Mouse (Mus musculus) frontal cortex, adult (tissue): ENCODE measurements around the gene Rab4a.
A peak's percentile ranks its signal among the peaks of the same experiment; 100 is the strongest.

ENCODE experiments used
- ATAC-seq: cut with Nextera tagmentation; 2 replicates; pipeline ENCODE4 v1.9.2; 2017; ENCODE audit warnings: mild to moderate bottlenecking, moderate library complexity, mixed read lengths; ENCODE audit not compliant: low TSS enrichment

Rab4a gene

DNA sequence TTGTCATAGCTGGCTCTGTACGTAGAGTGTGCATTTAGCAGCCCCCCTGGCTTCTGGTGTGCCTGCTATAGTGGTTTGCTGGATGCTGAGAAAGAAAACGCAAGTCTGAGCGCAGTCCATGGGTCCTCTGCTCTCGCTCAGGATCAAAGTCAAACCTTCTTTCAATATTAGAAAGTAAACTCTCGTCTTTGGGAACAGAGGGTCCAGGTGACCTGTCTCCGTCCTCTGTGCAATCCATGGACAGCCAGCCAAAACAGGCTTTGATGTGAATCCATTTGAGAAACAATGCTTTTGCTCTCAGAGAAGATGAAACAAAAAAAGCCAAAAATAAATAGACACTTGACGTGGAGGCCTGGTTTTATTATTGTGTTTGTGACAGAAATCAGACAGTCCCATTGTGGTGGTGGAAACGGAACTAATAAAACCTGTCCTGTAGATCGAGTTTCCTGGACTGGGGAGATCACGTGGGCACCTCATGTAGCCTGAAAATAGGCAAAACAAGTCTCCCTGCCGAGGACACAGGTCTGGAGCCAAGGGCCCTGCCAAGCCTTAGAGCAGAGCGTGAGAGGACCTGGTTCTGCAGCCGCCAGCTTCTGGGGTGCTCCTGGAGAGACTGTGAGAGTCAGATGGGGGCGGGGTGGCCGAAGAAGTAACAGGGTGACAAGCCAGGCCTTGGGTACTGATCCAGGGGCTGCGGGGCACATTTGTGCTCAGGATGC is 7.5 kb downstream of the Rab4a start:
- no peak for ATAC-seq

DNA sequence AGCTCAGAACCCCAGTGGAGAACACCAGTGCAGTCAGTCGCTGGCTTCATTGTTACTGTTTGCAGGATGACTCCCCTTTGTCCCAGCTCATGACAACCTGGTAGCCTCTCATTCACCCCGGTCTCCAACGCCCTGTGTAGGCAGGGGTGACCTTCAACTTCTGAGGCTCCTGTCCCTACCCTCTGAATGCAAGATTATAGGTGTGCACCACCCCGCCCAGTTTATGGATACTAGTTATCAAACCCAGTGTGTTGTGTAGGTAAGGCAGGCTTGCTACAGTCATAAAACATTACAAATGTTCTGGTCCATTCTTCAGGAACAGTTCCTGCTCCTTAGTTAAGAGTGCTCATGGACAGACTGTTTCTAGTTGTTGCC is 8.1 kb downstream of the Rab4a start:
- ATAC-seq, result no peak

DNA sequence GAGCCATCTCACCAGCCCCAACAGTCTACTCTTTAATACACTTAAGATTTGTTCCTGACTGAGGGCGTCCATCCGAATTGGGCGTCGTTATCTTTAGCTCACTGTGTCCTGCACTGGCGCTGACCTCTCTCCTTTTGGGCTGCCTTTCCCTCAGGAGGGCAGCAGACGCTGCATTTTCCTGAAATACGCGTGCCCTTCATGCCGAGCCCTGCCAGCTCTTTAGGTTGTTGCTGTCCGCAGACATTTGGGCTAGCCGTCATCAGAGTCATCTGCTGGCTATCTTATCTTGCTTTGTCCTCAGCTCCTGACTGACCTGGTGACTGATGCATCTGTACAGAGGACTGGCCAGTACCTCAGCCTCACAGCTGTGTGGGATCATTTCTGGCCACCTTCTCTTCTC is 9.5 kb downstream of the Rab4a start:
- no peak for ATAC-seq

DNA sequence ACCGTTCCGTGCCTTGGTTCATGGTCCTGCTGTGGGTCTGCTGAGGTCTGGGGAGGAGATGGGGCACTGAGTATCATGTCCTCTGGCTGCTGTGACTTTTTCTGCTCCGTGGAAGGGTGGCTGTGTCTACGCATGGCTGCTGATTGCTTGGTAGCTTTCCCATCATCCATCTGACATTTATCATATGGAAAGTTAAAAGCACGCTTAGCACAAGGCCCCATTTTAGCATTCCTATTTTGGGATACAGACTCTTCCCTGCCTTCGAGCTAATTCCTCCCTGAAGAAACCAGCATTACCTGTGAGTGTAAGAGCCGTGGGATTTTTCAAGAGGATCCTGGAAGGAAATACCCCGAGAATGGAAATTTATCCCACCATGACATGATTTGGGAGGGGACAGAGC is 11.2 kb downstream of the Rab4a start:
- ATAC-seq, result peak; percentile 72

DNA sequence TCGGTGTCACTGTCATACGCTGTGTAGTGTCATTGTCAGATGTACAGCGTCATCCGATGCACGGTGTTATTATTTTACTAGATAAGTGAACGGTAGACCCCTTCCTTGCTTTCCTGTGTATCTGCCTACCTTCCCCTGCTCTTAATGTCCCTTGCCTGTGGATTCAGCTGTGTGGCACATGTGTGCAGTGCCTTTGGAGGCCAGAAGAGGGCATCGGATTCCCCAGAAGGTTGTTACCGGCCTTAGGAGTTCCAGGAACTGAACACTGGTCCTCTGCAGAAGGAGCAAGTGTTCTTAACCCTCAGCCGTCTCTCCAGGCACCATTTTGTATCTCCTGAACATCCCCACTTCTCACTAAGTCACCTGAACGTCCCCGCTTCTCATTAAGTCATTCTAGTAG is 12.0 kb downstream of the Rab4a start:
- no peak for ATAC-seq

DNA sequence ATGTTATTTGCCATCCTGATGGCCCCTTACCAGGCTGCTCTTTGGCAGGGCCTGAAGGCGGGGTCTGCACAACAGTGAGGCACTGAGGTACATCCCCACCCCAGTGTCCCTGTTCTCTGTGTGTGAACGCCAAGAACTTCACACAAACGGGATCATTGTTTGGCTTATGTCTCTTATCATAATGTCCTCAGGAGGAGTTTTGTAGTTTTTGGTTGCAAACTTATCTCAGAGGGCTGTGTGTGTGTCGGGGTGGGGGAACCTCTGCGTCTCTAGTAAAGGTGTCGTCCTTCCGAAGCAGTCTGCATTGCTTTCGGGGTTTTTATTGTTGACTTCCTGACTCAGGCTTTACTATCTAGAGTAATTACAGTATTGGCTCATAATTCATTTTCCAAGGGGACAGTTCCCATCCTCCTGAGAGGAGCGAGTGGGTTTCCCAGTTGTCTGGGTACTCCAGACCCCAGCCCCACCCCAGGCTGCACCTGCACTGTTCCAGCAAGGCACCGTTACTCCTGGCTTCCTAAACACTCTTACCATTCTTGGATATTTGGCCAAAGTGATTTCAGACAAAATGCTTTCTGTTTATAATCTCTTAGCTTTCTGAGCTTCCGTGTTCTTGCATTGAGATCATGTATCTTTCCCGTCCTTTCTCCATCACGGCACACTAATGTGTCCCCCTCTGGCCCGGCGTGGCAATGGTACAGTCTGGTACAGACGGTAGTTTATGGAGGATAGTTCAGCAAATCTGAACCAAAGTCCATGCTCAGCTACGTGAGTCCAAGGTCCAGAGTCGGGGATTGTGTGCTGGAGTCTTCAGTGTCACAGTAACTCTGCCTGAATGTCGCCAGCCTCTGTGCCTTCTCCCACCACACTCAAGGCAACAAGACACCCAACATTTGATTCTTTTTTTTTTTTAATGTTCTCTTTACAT is 14.2 kb downstream of the Rab4a start:
- no peak for ATAC-seq

DNA sequence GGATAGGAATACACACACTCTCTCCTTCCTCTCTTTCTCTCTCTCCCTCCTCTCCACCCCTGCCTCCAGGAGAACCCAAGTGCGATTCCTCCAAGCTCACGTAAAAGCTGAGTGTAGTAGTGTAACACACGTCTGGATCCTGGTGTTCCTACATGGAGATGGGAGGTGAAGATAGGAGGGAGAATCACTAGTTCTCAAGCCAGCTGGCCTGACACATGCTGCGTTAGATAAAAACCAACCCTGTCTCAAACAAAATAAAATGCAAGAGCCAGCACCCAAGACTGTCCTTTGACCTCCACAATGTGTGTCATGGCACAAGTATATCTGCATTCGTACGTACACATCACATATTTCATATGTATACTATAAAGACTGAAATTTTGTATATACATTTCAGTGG is 15.0 kb downstream of the Rab4a start:
- ATAC-seq, result no peak

DNA sequence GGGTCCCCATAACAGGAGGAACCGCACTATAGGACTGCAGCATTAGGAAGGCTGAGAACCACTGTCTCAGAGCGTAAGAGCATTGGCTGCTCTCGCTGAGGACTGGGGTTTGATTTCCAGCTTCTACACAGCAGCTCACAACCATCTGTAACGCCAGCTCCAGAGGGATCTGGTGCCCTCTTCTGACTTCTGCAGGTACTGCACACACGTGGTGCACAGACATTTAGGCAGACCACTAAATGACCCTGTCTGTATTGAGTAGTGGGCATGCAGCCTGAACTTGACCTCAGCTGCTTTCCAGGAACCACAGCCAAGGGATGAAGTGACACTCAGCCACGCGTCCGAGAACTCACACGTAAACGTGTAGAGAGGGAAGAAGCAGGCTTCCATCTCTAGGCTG is 17.3 kb downstream of the Rab4a start:
- ATAC-seq, result no peak

DNA sequence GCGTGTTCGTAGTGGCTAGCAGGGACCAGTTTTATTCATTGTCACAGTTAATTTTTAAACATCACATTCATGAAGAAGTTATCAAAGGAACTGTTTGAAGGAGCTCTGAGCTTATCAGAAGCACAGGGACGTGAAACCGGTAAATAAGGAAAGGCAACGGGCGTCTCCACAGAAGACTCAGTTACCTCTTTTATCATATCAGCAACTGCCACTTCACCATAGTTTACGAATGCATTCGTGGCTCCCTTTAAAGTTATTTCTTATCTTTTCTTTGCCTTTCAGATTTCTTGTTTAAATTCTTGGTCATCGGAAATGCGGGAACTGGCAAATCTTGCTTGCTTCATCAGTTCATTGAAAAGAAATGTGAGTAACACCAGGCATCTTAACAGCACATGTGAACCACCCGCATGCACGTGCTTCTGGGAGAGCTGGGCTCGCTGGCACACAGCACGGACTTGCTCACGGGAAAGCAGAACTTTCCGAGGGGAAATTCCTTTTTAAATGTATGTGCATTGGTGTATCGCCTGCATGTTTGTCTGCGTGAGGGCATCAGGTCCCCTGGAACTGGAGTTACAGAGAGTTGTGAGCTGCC is 17.8 kb downstream of the Rab4a start:
- no peak for ATAC-seq

DNA sequence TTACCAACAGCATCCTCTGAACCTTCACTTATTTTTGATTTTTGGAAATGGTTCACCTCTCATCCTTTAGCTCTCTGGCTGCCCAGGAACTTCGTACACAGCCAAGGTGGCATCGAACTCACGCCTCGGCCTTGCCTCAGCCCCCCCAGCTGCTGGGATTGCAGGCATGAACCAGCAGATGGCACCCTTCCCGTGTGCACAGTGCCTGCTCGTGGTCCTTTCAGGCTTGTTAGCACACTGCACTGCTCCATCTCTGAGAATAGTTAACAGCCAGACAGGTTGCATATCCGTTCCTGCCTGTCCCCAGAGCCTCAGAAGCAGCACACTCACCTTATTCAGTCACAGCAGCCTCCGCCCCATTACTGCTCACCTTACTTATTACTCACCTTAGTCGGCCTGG is 20.2 kb downstream of the Rab4a start:
- peak; percentile 67 for ATAC-seq

DNA sequence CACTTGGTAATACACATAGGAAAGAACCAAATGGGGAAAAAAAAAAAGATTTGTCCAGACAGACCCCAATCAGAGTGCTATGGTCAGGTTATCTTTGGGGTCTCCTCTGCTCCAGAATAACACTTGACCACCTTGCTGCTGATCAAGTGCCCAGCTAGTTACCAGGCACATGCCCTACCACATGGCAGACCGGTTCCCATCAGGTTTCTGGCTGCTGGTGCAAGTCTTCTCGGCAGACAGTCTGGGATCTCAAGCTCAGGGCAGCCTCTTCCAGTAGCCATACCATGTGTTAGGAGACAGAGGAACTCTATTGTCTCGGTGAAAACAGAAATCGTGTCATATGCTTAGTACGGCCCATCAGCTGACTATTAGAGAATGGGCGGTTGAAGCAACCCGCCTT is 21.0 kb downstream of the Rab4a start:
- ATAC-seq, result no peak

DNA sequence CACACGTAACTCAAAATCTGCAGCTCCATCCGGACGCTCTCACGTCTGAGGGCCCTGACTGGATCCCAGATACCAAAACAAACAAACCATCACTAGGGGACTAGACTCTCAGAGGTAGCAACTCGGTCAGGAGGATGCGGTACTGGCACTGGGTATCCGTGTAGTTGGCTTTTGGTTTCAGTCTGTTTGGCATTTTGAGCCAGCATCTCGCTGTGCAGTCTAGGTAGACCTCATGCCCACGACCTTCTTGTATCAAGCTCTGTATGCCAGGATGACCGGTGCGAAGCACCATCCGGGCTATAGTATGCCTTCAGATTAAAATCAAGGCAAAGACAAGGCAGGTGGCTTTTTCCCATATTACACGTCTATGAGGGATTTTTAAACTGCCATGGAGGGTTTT is 21.7 kb downstream of the Rab4a start:
- no peak for ATAC-seq

DNA sequence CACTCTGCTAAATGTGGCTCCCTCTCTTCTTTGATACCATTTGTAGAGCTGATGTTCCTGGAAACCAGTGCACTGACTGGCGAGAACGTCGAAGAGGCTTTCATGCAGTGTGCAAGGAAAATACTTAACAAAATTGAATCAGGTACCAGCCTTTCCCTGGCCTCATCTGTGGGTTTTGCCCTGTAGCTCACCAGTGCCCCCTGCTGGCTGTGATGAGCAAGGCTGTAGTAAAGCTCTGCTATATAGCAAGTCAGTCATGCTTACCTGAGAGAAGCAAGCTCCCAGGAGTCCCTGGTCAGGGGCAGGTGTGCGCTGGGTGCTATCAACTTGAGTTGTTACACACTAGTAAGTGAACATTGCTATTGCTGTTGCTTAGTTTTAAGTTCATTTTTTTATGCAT is 27.0 kb downstream of the Rab4a start:
- no peak for ATAC-seq

DNA sequence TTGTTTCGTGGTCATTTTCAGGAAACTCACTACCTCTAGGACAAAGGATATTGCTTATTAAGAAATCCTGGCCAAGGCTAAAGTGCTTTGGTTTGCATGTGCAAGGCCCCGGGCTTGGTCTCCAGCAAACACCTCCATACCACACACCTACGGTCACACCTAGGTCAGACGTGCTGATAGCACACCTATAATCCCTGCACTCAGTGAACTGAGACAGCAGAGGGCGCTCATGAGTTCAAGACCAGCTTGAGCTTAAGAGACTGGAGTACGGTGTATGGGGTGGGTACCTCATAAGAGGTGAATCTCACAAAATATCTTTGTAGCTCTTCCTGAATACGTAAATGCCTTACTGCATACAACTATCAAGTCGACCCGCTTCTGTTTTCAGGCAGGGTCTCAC is 29.7 kb downstream of the Rab4a start:
- peak; percentile 53; the same call in 1 of the 2 replicates for ATAC-seq

DNA sequence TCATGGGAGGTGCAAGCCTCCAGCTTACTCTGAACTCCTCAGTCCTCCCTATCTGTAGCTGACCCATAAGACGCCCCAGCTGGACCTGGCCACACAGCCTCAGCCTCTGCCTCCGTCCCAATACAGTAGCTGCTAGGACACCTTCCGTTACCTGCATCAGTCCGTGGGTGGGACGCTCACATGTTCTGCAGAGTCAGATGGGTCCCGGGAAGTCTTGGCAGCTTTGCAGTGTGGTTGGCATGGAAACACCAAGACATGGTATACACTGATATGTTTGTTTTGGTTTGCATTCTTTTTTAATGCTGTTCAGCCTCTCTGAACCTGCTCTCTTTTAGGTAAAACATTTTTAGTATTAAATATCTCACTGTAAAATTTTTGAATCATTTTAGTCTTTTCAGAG is 30.6 kb downstream of the Rab4a start:
- no peak for ATAC-seq

DNA sequence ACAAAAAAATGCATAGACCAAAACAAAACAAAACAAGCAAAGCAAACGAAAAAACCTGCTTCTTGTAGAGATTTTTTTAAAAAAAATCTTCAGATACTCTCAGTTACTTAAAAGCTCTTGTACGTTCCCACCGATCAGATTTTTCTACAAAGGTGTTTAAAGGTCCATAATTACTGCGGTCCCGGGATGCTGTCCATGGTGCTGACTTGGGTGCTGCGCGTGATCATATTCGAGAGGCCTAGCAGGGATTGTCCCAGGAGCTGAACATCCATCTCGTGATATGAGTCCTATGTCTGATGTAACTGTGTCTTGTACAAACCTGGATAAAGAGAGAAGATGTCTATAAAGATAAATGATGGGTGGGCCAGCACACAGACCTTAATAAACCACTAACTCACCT is 32.7 kb downstream of the Rab4a start:
- ATAC-seq, result no peak

DNA sequence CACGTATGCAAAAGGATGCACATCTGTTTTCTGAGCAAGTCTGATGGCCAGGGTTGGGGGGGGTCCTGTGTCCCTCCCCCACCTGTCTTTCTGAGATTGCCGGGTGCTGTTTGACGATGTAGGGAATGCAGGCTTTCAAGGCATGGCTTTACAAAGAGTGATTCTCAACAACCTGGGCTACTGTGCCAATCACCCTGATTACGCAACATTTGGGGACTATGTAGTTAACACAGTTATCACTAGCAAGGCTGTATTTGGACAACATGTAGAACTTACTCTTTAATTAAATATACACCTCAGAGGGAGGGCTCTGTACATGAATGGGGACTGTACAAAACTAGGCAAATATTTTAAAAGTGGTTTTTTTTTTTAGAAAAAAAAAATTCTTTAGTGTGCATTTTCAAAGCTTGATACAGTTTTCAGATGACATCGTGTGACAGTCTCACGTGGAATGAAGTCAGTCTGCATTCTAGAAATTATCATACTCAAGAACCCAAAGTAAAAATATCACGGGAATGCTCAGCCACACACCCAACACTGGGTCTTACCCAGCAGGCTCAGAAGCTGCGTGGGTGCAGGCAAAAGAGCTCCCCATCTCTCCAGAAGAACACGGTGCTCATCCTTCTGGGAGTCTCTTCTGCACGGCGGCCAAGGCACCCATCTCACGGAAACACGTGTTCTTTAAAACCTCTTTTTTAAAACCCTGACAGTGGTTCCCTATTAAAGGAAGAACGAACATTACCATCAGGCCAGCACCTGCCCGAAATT is 35.0 kb downstream of the Rab4a start:
- ATAC-seq, result peak; percentile 85

DNA sequence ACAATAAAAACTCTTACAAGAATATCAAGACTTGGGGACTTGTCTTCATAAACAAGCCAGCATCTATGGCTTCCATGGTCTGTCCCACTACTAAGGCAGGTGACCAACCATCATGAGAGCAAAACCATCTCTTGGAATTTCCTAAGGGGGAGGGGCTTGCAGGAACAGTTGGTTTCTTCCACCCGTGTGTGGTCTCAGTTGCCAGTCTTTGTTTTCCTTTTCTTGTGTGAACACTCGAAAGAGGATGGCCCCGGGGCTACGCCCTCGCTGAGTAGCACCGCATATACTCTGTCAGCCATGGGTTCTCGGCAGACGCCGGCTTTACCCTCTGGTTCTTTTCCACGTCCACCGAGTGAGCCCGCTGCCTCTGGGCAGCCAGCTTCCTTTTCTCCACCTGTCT is 36.3 kb downstream of the Rab4a start:
- ATAC-seq, result no peak

DNA sequence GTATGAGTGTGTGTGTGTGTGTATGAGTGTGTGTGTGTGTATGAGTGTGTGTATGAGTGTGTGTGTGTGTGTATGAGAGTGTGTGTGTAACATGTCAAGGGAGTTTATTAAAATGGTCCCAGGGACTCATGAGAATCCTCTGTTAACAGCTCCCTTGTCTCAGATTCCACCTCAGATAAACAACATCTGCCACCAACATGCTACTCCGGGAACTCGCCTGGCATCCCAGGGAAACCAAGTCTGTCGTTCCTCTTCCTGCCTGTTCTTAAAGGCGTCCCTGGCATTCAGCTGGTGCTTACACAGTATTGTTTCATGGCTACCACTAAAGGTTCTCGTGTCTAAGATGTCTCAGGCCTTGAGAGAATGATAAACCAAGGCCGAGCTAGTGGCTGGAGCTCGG is 38.6 kb downstream of the Rab4a start:
- ATAC-seq, result no peak

DNA sequence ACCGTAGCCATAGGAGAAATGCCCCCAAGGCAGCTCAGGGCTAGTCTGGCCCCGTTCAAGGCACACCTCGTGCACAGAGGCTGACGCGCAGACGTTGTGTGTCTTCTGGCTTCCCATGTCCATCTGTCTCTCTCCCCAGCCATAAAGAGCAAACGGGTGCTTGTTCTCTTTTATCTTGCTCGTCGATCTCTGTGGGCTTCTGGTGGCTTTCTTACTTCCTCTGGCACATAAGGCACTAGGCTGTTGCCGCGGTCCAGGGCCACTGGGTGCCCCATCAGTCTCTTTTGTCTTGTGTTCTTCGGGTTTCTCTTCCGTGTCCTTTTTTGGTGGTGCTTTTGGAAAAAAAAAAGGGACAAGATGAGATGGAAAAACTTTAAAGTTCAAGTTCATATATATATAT is 39.3 kb downstream of the Rab4a start:
- ATAC-seq, result no peak

DNA sequence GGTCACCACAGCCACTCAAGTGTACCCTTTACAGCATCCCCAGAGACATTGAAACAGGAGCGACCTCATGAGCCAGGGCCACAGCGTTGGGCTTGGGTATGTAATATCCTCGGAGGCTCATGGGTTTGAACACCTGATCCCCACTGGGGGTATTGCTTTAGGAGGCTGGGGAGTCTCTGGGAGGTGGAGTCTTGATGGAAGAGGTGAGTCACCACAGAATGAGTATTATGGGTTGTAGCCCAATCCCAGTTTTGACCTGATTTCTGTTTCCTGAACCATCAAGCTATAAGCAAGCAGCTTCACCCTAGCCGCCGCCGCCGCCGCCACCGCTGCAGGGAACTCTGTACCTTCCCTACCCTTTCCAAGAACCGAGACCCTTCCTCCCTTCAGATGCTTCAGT is 40.2 kb downstream of the Rab4a start:
- ATAC-seq, result no peak

DNA sequence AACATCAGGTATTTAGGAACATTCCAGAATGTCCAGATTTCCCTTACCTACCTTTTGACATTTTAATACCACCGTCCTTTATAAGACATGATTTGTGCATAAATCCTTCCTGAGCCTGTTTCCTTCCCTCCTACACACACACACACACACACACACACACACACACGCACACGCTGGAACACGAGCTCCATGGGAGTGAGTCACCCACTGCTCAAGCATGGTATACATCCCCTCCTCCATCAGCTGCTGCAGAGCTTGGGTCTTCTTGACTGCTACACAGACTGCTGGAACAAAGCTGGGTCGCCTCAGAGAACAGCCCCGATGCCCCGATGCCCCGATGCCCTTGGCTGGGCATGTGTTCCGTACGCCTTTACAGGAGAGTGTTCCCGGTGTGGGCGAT is 40.7 kb downstream of the Rab4a start:
- peak; percentile 69 for ATAC-seq
